Mouse (Mus musculus): ENCODE results near the gene Eid2.

Eid2 gene

GRCm38 (mm10) chr7:28294481-28294880 is 26.8 kb downstream of the Eid2 start:
- DNase-seq, result peak; percentile 27 to 39

DNA sequence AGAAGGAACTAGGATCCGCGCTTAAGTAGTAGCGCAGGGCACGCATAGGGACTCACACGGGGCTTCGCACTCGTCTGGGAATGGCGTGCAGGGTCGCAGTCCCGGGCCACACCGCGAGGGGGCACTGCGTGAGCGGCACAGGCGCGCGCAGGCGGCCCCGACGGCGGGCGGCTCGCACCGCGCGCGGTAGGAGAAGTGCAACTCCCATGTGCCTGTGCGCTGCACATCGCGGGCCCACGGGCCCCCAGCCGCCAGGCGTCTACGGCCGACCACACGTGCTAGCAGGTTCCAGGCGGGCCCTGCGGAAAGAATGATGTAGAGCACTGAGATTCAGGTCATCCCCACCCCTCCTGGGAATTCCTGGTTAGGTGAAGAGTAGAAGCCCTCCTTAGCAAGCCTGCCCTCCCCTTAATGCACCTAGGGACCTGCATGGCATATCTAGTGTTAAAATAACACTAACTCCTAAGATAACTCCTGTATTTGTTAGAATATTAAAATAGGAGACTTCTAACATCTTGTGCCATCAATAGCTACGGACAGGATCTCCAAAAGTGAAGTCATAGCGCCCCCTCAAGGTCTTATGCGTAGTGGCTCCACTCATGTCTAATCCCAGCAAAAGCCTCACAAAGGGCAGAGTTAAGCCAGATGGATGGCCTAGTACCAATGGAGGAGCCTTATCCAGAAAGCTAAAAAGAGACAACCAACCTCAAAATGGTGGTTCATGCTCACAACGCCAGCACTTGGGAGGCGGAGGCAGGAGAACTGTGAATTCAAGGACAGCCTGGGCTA is 31.4 kb downstream of the Eid2 start:
- peak in 1 of 2 experiments; percentile 29 for DNase-seq

DNA sequence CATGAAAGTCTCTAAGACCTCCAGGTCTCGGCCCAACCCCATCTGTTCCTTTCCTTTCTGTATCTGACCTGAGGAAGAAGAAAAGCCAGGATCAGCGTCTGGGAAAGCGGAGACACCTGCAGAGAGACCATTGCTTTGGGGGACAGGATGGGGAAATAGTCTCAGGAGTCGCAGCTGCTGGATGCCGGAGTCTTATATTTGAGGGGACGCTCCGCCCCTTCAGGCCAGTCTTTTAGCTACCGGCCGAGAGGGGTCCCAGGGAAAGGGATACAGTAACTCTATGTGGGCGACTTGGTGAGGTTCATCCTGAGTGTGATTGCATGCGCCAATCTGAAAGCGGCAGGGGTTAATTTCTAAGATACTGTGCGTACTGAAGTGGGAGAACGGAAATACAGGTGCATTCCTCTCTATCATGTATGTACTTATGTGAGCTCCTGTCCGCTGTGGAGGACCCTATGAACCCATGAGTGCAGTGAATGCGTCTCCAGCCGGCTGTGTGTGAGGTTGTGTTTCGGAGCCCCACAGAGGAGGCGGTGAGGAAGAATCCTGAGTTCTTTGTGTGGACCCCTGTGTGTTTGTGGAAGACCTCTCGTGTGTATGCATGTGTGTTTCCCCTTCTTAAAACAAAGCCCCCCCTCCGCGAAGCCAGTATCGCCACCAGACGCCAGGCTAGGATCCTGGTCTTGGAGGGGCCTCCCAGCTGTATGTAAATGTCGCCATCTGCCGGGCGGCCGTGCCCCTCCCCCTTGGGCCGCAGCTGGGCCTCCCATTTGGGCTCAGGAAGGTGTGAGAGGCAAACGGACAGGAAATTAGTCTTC is 34.1 kb downstream of the Eid2 start, which contains the start of gene Dll3:
TSS of gene Dll3 (minus strand) at position 623 of the 818 bp plus-strand sequence.
- DNase-seq, result peak; percentile 32 to 48

DNA sequence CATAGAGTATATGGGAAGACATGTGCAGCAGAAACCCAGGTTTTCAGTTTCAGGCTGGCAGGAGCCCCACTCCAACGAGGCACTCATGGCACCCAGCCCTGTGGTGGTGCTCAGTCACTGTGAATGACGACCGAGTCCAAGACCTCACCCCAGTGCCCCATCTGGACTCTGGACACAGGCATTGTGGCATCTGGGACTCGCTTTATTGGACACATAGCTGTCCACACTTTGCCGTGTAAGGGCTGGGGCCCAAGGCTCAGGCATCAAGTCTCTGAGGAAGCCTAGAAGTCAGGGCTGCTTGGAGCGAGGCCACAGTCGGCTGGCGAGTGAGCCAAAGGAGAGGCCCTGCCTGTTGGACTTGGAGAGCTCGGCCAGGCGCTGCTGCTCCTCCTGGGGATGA is 38.0 kb downstream of the Eid2 start:
- DNase-seq, result no peak

- no peak for DNase-seq
Measured at GRCm38 (mm10) chr7:28306216-28306615, 38.5 kb downstream of the Eid2 start.

GRCm38 (mm10) chr7:28309737-28310136 is 42.1 kb downstream of the Eid2 start:
- DNase-seq, result no peak

DNA sequence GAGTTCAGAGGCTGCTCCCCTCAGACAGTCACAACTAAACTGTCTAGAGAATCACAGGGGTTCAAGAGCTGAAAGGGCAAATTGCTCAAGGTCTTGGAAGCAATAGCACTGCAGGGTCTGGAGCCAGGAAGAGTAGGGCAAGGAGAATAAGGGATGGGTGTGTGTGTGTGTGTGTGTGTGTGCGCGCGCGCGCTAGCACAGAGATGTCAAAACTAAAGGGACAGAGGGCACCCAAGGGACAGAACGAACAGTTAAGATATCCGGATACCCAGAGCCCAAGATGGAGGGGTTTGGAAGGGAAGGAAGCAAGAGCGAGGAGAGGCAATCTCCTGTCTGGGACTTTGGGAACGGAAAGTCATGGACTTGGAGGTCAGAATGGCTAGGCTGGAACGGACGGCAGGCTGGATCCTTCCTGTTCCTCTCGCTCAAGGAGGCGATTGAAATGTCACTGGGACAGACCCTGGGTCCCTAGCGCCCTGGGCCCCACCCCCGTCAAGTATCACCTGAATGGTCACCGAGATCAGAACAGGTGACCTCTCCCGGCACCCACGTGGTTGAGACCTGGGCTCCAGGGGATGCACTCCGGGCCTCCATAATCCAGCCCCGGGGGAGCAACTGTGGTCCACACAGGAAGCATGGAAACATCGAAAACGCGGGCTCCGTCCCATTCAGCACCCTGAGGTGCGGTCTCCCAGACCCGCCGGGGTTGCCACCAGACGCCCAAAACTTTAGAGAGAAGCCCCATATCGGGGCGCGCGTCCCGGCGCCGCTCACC is 43.7 kb downstream of the Eid2 start:
- DNase-seq, result peak in 1 of 2 experiments; percentile 36

DNA sequence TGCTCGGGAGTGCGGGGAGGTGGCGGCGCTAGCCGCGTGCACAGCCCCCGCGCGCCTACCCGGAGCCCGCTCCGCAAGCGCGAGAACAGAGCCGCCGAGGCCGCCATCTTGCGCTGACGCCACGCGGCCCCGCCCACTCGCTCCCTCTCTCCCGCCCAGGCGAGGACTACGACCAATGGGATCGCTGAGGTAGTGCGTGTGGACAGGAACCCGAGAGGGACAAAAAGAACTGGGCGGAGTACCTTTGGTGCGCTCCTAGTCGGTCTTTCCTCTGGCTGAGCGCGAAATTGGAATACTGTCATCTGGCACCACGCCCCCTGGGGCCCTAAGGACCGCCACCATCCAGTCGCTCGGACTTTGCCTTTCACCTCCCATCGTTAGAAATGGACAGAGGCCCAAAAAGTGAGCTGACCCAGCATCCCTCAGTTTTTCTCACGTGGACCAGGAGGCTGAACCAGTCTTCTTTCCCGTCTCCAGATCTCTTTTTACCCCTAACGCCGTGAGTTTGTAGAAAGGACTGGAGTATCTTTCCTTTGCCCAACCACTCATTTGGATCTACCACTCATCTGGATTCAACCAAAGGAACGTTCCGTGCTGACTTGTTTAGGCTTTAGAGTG is 44.4 kb downstream of the Eid2 start, which contains the start of gene Timm50:
TSS of gene Timm50 (minus strand) at position 147 of the 618 bp plus-strand sequence.
- DNase-seq, result peak; percentile 98

DNA sequence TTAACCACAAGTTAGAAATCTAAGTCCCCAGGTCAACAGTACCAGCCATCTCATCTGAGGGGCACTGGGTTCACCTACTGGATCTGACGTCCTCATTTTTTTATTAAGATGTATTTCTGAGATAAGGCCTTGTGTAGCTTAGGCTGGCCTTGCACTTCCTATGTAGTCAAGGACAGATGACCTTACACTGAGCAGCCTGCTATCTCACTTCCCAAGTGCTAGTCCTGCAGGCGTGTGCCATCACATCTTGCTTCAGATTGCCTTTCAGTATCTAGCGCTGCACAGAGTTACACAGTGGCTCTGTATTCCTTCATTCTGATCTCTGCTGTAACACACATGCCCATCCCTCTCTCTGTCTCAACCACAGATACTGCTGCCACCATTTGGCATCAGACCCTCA is 50.4 kb downstream of the Eid2 start:
- no peak for DNase-seq

DNA sequence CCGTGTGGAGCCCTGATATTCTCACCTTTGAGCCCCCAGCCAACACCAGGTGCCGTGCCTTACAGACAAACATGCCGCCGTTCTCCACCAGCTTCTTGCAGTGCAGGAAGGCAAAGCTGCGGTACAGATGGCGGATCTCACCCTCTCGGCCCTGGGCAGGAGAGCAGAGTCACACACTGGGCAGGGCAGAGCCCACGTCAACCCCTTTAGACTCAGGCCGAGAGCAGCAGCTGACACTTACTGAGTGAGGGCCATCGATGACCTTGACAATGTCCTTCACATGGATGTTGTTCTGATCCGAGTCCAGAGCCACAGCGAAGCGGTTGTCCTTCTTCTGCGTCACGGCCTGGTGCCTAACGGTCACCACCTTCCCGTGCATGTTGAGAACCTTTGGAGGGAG is 51.0 kb downstream of the Eid2 start:
- DNase-seq, result no peak
